Mouse (Mus musculus) layer of hippocampus, adult 8-10 months (tissue): ENCODE measurements around the gene Spon1. TPM values are rescaled to one million over a fixed set of nuclear protein-coding genes. Genes with fewer than 3 reads are reported as not detected.

Experiments used
- DNase-seq, 2 experiments: peaks; one replicate each; pipeline ENCODE4 v3.0.0; 2022; ENCODE audit warnings: low spot score in 2 of 2
- total RNA-seq, 4 experiments: library from RNA; stranded (reverse); gene quantifications; 2 replicates each; pipeline ENCODE4 v1.2.4; 2022

Gene Spon1
- 10 to 100 TPM; 54.8 to 58.9 (median 56.4) TPM for total RNA-seq

- DNase-seq = peak in 1 of 2 experiments; percentile 56
Observed at GRCm38 (mm10) chr7:113765667-113766497, at the start of gene Spon1. Gene Spon1 (plus strand): TSS chr7:113765998.

- no peak for DNase-seq
Observed at GRCm38 (mm10) chr7:113721994-113722393, 43.8 kb upstream of the Spon1 start.

GRCm38 (mm10) chr7:113723905-113724304, 41.9 kb upstream of the Spon1 start:
- DNase-seq = no peak

- no peak for DNase-seq
Observed at GRCm38 (mm10) chr7:113727999-113728713, 37.6 kb upstream of the Spon1 start.

- no peak for DNase-seq
Observed at GRCm38 (mm10) chr7:113728926-113729325, 36.9 kb upstream of the Spon1 start.

- no peak for DNase-seq
Observed at GRCm38 (mm10) chr7:113730406-113731247, 35.2 kb upstream of the Spon1 start.

GRCm38 (mm10) chr7:113737790-113738362, 27.9 kb upstream of the Spon1 start:
- DNase-seq = no peak

GRCm38 (mm10) chr7:113739181-113739580, 26.6 kb upstream of the Spon1 start:
- DNase-seq = peak; percentile 40 to 48

- no peak for DNase-seq
Observed at GRCm38 (mm10) chr7:113742644-113743043, 23.2 kb upstream of the Spon1 start.

- DNase-seq = no peak
Observed at GRCm38 (mm10) chr7:113743982-113744381, 21.8 kb upstream of the Spon1 start.

- no peak for DNase-seq
Observed at GRCm38 (mm10) chr7:113756616-113757015, 9.2 kb upstream of the Spon1 start.

- DNase-seq = peak; percentile 41 to 57
Observed at GRCm38 (mm10) chr7:113759212-113759611, 6.6 kb upstream of the Spon1 start.

- no peak for DNase-seq
Observed at GRCm38 (mm10) chr7:113765133-113765532, 665 bp upstream of the Spon1 start.

- no peak for DNase-seq
Observed at GRCm38 (mm10) chr7:113766498-113766941, 722 bp downstream of the Spon1 start.

- no peak for DNase-seq
Observed at GRCm38 (mm10) chr7:113767546-113767945, 1.7 kb downstream of the Spon1 start.

GRCm38 (mm10) chr7:113768174-113768935, 2.6 kb downstream of the Spon1 start:
- DNase-seq = no peak

GRCm38 (mm10) chr7:113769281-113769680, 3.5 kb downstream of the Spon1 start:
- DNase-seq = no peak

GRCm38 (mm10) chr7:113772135-113772534, 6.3 kb downstream of the Spon1 start:
- no peak for DNase-seq

GRCm38 (mm10) chr7:113773436-113773835, 7.6 kb downstream of the Spon1 start:
- no peak for DNase-seq

- DNase-seq = peak in 1 of 2 experiments; percentile 24
Observed at GRCm38 (mm10) chr7:113774039-113774438, 8.2 kb downstream of the Spon1 start.
